Mouse (Mus musculus) myocyte (in vitro differentiated cells): ENCODE measurements at regions not wholly inside any gene's neighbourhood (a gene's known extent, or its start where the extent isn't known, plus 50 kb on each side); places are given as distances from the start of the nearest gene placed in this dataset.

Experiments
- CEBPB ChIP-seq: IDR thresholded peaks from 2 replicates; pipeline ENCODE4 v1.6.1; 2011; ENCODE audit warnings: mild to moderate bottlenecking, moderate library complexity; ENCODE audit not compliant: poor library complexity, insufficient read depth, severe bottlenecking
- E2F4 ChIP-seq: IDR thresholded peaks from one replicate; pipeline ENCODE4 v1.6.1; 2011; ENCODE audit warnings: mild to moderate bottlenecking, control low read depth, moderate library complexity; ENCODE audit not compliant: insufficient read depth
- MAX ChIP-seq: IDR thresholded peaks from one replicate; pipeline ENCODE4 v1.6.1; 2011; ENCODE audit warnings: low read depth, mild to moderate bottlenecking, control low read depth
- POLR2A ChIP-seq: IDR thresholded peaks from one replicate; pipeline ENCODE4 v1.6.1; 2011; ENCODE audit warnings: low read depth, mild to moderate bottlenecking, control low read depth, moderate library complexity; ENCODE audit not compliant: insufficient read length
- TCF12 ChIP-seq: IDR thresholded peaks from one replicate; pipeline ENCODE4 v1.6.1; 2011; ENCODE audit warnings: mild to moderate bottlenecking, control low read depth; ENCODE audit not compliant: poor library complexity, insufficient read depth, severe bottlenecking
- USF1 ChIP-seq: IDR thresholded peaks from one replicate; pipeline ENCODE4 v1.6.1; 2011; ENCODE audit warnings: low read depth, mild to moderate bottlenecking, control low read depth, moderate library complexity

DNA sequence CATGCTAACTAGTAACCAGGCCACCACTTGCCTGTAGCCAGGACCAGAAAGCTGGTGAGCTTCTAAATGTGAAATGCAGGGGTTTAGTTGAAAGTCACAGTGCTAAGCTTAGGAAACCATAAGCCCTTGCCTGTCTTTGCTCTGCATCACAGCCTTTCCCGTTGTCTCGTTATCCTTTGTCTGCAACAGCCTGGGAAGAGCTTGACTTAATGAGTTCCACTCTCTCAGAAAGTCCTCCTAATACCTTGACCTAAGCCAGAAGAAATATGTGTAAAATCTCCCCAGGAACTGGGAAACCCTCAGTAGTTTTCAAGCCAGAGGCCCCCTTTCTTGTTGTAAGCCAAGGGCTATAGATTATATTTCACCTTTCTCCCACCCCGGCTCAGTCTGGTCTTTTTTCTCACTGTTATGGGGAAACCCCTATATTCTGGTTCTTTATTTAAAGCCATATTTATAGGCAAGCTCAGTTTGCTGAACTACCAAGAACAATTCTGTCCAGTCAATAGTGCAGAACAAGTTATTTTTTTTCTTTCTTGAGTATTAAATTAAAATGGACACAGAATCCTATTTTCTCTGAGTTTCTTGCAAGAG is 175.0 kb upstream of the Mocs2 start:
- no peak for TF ChIP-seq POLR2A
- no peak for TF ChIP-seq USF1
- no peak for TF ChIP-seq TCF12
- no peak for TF ChIP-seq E2F4
- no peak for TF ChIP-seq MAX
- no peak for TF ChIP-seq CEBPB
